Mouse (Mus musculus) embryonic facial prominence, embryonic 15.5 days (tissue): ENCODE results near the gene Eid3. TPM values are rescaled to one million over a fixed set of nuclear protein-coding genes. Genes with fewer than 3 reads are reported as not detected.
A peak's percentile ranks its signal among the peaks of the same experiment; 100 is the strongest.

Experiments used
- ATAC-seq: fragments of 200-750 bp; cut with Nextera tagmentation; 2 replicates; pipeline ENCODE4 v1.8.0; 2017; ENCODE audit warnings: low read depth, moderate TSS enrichment; ENCODE audit not compliant: insufficient number of reproducible peaks, low FRiP score, low TSS enrichment
- H3K27ac ChIP-seq: fragments of 300-500 bp; sonication (generic); replicated peaks from 2 replicates; pipeline ENCODE4 v1.5.1; 2015; ENCODE audit warnings: mild to moderate bottlenecking, inconsistent platforms
- H3K27me3 ChIP-seq: fragments of 300-500 bp; sonication (generic); 2 replicates; pipeline ENCODE4 v1.6.1; 2015; ENCODE audit warnings: inconsistent platforms
- H3K36me3 ChIP-seq: fragments of 300-500 bp; sonication (generic); 2 replicates; pipeline ENCODE4 v1.6.1; 2015; ENCODE audit warnings: mild to moderate bottlenecking, inconsistent platforms
- H3K4me1 ChIP-seq: fragments of 300-500 bp; sonication (generic); 2 replicates; pipeline ENCODE4 v1.6.1; 2015; ENCODE audit warnings: inconsistent platforms
- H3K4me2 ChIP-seq: fragments of 300-500 bp; sonication (generic); replicated peaks from 2 replicates; pipeline ENCODE4 v1.6.1; 2015; ENCODE audit warnings: mild to moderate bottlenecking, inconsistent platforms
- H3K4me3 ChIP-seq: fragments of 300-500 bp; sonication (generic); replicated peaks from 2 replicates; pipeline ENCODE4 v1.5.1; 2015; ENCODE audit warnings: mild to moderate bottlenecking, inconsistent platforms
- H3K9ac ChIP-seq: fragments of 300-500 bp; sonication (generic); 2 replicates; pipeline ENCODE4 v1.6.1; 2015; ENCODE audit warnings: inconsistent platforms
- H3K9me3 ChIP-seq: fragments of 300-500 bp; sonication (generic); replicated peaks from 2 replicates; pipeline ENCODE4 v1.6.1; 2016; ENCODE audit warnings: inconsistent platforms
- WGBS: fragments of 180-500 bp; shearing (Covaris S2); methylation state at CpG from one replicate; pipeline ENCODE4 v1.1.7; 2015; 5-methylcytosine and 5-hydroxymethylcytosine counted together
- polyA plus RNA-seq: library from polyadenylated mRNA; unstranded; fragments of >200 nt; fragmentation: Nextera tagmentation; extraction: Ambion mirVana; gene quantifications from 2 replicates; pipeline ENCODE4 v1.2.1, GENCODE M21; 2015

Eid3 gene
- polyA plus RNA-seq, 1 experiment from 2014 or later, result 0.65 TPM

GRCm38 (mm10) chr10:82844090-82844489, 22.3 kb upstream of the Eid3 start:
- ATAC-seq, result peak; percentile 34; the same call in 1 of the 2 replicates
- Histone ChIP-seq H3K9me3 (no peaks in the 10 kb centered on the region), H3K27me3 (no peaks in the 10 kb centered on the region), H3K36me3 (no peaks in the 10 kb centered on the region), H3K4me3 (no peak overlapping the region), H3K27ac (0 out of 2 replicates have a peak overlapping the region, but pooled peaks have one; percentile 51), H3K4me1 (no peaks in the 10 kb centered on the region), H3K9ac (no peak overlapping the region), H3K4me2 (no peak overlapping the region)
- 49% methylated on average over 6 of the region's 6 CpGs for WGBS

DNA sequence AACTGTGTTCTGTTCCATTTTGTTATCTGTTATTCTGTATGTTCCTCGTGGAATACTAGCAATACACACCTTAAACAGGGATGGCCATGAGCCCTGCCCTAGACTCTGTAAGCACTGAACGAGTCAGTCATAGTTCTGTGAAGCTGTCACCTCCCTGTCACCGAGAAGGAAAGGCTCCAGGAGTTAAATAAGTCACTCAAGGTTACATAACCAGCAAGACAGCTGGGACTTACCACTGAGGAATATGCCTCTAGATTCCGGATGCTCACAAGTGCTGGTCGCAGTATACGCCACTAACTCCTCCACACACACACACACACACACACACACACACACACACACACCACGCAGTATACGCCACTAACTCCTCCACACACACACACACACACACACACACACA, 21.7 kb upstream of the Eid3 start:
- H3K27ac ChIP-seq, result no peak overlapping the region
- H3K36me3 ChIP-seq, result no peaks in the 10 kb centered on the region
- H3K27me3 ChIP-seq, result no peaks in the 10 kb centered on the region
- WGBS, result 66% methylated on average over 7 of the region's 8 CpGs
- H3K4me2 ChIP-seq, result no peak overlapping the region
- ATAC-seq, result no peak
- no peaks in the 10 kb centered on the region for H3K9me3 ChIP-seq
- H3K4me3 ChIP-seq, result no peak overlapping the region
- no peak overlapping the region for H3K9ac ChIP-seq
- no peaks in the 10 kb centered on the region for H3K4me1 ChIP-seq

DNA sequence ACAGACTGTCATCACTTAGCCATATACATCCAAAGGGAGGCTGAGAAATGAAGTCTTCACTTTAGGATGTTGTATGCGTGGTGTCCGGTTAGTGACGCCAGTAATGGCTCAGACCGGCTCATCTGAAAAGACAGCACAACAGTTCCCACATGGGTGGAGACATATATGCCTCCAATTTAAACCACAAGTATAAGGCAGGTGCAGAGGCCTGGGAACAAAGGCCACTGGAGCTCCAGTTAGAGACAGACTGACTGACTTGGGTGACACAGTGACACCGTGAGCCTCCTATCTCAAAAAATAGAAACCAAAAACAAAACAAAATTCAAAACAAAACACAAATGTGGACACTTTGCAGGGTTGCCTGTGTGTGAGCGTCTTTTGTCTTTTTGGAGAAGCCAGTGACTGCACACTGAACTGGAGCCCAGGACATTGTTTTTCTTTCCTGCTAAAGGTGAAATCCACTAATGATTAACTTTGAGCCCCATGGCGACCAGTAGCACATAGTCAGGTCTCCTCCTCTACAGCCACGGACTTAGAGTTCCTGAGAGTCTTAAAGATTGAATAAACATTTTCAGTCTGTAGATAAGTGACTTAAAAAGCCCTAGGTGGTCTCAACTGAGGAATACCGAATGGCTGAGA, 18.5 kb upstream of the Eid3 start:
- Histone ChIP-seq H3K36me3 (no peaks in the 10 kb centered on the region), H3K27me3 (no peaks in the 10 kb centered on the region), H3K4me3 (no peak overlapping the region), H3K4me2 (no peak overlapping the region), H3K9ac (no peak overlapping the region), H3K27ac (no peak overlapping the region), H3K9me3 (no peaks in the 10 kb centered on the region), H3K4me1 (peaks cover 7% of the 10 kb centered on the region; the same call in 1 of the 2 replicates)
- WGBS, result 82% methylated on average over 9 of the region's 9 CpGs
- no peak for ATAC-seq

- no peak overlapping the region for H3K4me3 ChIP-seq
- no peaks in the 10 kb centered on the region for H3K27me3 ChIP-seq
- no peaks in the 10 kb centered on the region for H3K9me3 ChIP-seq
- no peak overlapping the region for H3K27ac ChIP-seq
- H3K4me2 ChIP-seq, result no peak overlapping the region
- 24% methylated on average over 16 of the region's 16 CpGs for WGBS
- peaks cover 7% of the 10 kb centered on the region; the same call in 1 of the 2 replicates for H3K4me1 ChIP-seq
- no peaks in the 10 kb centered on the region for H3K36me3 ChIP-seq
- ATAC-seq, result no peak
- H3K9ac ChIP-seq, result no peak overlapping the region
These were observed 16.6 kb upstream of the Eid3 start for GRCm38 (mm10) chr10:82849686-82850353.

DNA sequence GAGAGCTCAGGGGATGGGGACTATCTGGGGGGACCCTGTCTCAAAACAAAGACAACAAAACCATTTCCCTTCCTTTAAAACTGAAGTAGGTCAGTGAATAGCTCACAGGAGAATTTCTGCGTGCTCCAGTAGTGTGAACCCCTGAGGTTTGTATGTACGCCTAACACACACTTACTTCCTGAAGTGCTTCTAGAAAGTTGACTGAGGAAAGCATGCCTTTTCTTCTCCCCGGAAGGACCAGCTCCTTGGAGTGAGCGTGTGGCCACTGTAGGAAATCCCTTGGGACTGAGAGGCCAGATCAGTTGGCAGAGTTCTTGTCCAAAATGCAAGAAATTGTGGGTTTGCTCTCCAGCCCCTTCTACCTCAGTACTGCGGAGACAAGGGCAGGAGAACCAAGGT, 16.1 kb upstream of the Eid3 start:
- WGBS, result 75% methylated on average over 5 of the region's 5 CpGs
- no peak for ATAC-seq
- no peak overlapping the region for H3K27ac ChIP-seq

DNA sequence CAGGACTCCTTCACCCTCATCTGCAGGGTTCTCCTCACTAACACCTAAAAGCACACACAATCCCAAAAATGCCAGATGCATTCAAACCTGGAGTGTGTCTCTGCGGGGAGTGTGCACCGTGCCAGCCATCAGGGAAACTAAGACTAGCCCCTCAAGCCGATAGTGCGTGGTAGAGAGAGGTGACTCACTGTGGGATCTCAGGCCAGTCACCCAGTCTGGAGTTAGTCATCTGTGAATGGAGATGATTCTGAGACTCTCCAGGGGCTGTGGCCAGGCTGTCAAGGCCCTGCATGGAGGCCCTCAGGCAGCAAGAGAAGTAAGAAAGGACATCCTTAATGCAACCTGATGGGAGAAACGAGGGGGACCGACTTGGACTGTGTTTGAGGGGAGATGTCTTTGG, 14.7 kb upstream of the Eid3 start:
- ATAC-seq, result no peak
- H3K4me1 ChIP-seq, result peaks cover 7% of the 10 kb centered on the region; the same call in 1 of the 2 replicates
- no peak overlapping the region for H3K9ac ChIP-seq
- H3K36me3 ChIP-seq, result no peaks in the 10 kb centered on the region
- no peak overlapping the region for H3K4me2 ChIP-seq
- no peaks in the 10 kb centered on the region for H3K27me3 ChIP-seq
- WGBS, result 81% methylated on average over 6 of the region's 6 CpGs
- no peaks in the 10 kb centered on the region for H3K9me3 ChIP-seq
- H3K4me3 ChIP-seq, result no peak overlapping the region
- H3K27ac ChIP-seq, result no peak overlapping the region

More for the DNA sequence above, 16.1 kb upstream of the Eid3 start:
- H3K4me2 ChIP-seq, result no peak overlapping the region
- H3K4me1 ChIP-seq, result peaks cover 7% of the 10 kb centered on the region; the same call in 1 of the 2 replicates
- no peaks in the 10 kb centered on the region for H3K9me3 ChIP-seq
- H3K36me3 ChIP-seq, result no peaks in the 10 kb centered on the region
- no peaks in the 10 kb centered on the region for H3K27me3 ChIP-seq
- no peak overlapping the region for H3K9ac ChIP-seq
- no peak overlapping the region for H3K4me3 ChIP-seq

DNA sequence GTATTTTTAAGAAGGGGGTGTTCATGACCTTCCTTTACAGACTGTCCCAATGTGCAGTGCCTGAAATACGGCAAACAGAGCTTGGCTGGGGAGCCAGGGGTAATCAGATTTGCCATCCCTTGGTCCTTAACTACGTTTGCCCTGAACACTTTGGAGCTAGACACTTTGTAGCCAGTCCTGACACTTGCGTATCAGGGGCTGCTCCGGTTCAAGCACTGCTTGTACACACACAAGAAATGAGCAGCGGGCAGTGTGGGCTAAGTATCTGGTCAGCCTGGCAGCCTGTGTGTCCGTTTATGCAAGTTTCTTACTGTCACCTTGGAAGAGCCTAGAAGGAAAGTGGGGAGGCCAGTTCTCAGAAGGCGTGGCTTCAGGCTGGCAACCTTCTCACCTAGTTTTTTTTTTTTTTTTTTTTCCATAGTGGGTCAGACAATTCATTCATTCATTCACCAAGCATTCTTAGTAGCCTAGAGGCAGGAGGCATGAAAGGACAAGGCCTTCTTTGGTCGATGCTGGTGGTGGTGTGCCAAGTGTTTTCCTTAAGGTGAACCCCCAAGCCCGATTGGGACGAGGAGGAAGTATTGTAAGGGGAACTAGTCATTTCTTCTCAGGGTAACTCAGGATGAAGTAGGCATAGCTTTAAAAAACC, 8.3 kb upstream of the Eid3 start:
- Histone ChIP-seq H3K9ac (no peak overlapping the region; the same call in 1 of the 2 replicates), H3K27me3 (no peaks in the 10 kb centered on the region), H3K4me1 (peaks cover 21% of the 10 kb centered on the region), H3K36me3 (no peaks in the 10 kb centered on the region), H3K9me3 (no peaks in the 10 kb centered on the region), H3K4me3 (peak overlapping the region; percentile 69), H3K4me2 (peak overlapping the region; percentile 72), H3K27ac (peak overlapping the region; percentile 91)
- ATAC-seq, result no peak
- WGBS, result 45% methylated on average over 10 of the region's 10 CpGs

- peak; percentile 84 for ATAC-seq
- peaks cover 5% of the 10 kb centered on the region; the same call in 1 of the 2 replicates for H3K36me3 ChIP-seq
- H3K4me2 ChIP-seq, result peak overlapping the region; percentile 72
- H3K4me3 ChIP-seq, result peak overlapping the region; percentile 69
- peaks cover 29% of the 10 kb centered on the region for H3K4me1 ChIP-seq
- H3K27me3 ChIP-seq, result no peaks in the 10 kb centered on the region
- H3K9me3 ChIP-seq, result no peaks in the 10 kb centered on the region
- H3K27ac ChIP-seq, result peak overlapping the region; percentile 91
- under 1% methylated on average over 49 of the region's 49 CpGs for WGBS
- peak overlapping the region; percentile 62 for H3K9ac ChIP-seq
These were observed 7.5 kb upstream of the Eid3 start for GRCm38 (mm10) chr10:82858691-82859532.

GRCm38 (mm10) chr10:82859533-82859915, 6.9 kb upstream of the Eid3 start:
- H3K9me3 ChIP-seq, result no peaks in the 10 kb centered on the region
- peak overlapping the region; percentile 69 for H3K4me3 ChIP-seq
- H3K27me3 ChIP-seq, result no peaks in the 10 kb centered on the region
- peak overlapping the region; percentile 72 for H3K4me2 ChIP-seq
- H3K9ac ChIP-seq, result peak overlapping the region; percentile 62
- H3K4me1 ChIP-seq, result peaks cover 34% of the 10 kb centered on the region
- WGBS, result 1% methylated on average over 8 of the region's 8 CpGs
- peak overlapping the region; percentile 91 for H3K27ac ChIP-seq
- H3K36me3 ChIP-seq, result peaks cover 11% of the 10 kb centered on the region; the same call in 1 of the 2 replicates
- no peak for ATAC-seq

GRCm38 (mm10) chr10:82860181-82860928, 6.1 kb upstream of the Eid3 start:
- Histone ChIP-seq H3K4me3 (peak overlapping the region; percentile 69), H3K27ac (peak overlapping the region; percentile 91), H3K4me1 (peaks cover 34% of the 10 kb centered on the region), H3K9ac (peak overlapping the region; percentile 73), H3K4me2 (peak overlapping the region; percentile 72), H3K27me3 (no peaks in the 10 kb centered on the region), H3K9me3 (no peaks in the 10 kb centered on the region), H3K36me3 (peaks cover 14% of the 10 kb centered on the region; the same call in 1 of the 2 replicates)
- peak; percentile 64 for ATAC-seq
- WGBS, result under 1% methylated on average over 50 of the region's 50 CpGs
